Mouse (Mus musculus): Measurements from ENCODE around the gene Gm13279.
"Not testable (repeated sequence)": the region's sequence is repeated elsewhere in the genome, so short reads cannot be mapped to it uniquely, and the experiment has no call there.

Gm13279 gene

GRCm38 (mm10) chr4:88797097-88797496, at the start of gene Gm13279:
Gene Gm13279, plus strand, starts transcription at chr4:88797397.
- not testable (repeated sequence) for DNase-seq (ENCODE audit: low spot score)

GRCm38 (mm10) chr4:88749926-88750325, 47.3 kb upstream of the Gm13279 start:
- DNase-seq (ENCODE audit: low spot score) = no peak

- not testable (repeated sequence) for DNase-seq (ENCODE audit: low spot score)
These were observed 42.3 kb upstream of the Gm13279 start, which contains the start of gene Gm13271 for GRCm38 (mm10) chr4:88754818-88755340. Gene Gm13271, plus strand, starts transcription at chr4:88754868.

- not testable (repeated sequence) for DNase-seq (ENCODE audit: low spot score)
These were observed 40.4 kb upstream of the Gm13279 start for GRCm38 (mm10) chr4:88756581-88757513.

GRCm38 (mm10) chr4:88757628-88758031, 39.6 kb upstream of the Gm13279 start:
- DNase-seq (ENCODE audit: low spot score) = not testable (repeated sequence)

- not testable (repeated sequence) for DNase-seq (ENCODE audit: low spot score)
These were observed 38.4 kb upstream of the Gm13279 start for GRCm38 (mm10) chr4:88758751-88759150.

GRCm38 (mm10) chr4:88759610-88760268, 37.5 kb upstream of the Gm13279 start, which contains the start of gene Gm13283:
Gene Gm13283, plus strand, starts transcription at chr4:88760119.
- not testable (repeated sequence) for DNase-seq (ENCODE audit: low spot score)

GRCm38 (mm10) chr4:88760431-88760830, 36.8 kb upstream of the Gm13279 start:
- not testable (repeated sequence) for DNase-seq (ENCODE audit: low spot score)

GRCm38 (mm10) chr4:88761776-88762175, 35.4 kb upstream of the Gm13279 start:
- DNase-seq (ENCODE audit: low spot score) = not testable (repeated sequence)

GRCm38 (mm10) chr4:88762341-88762740, 34.9 kb upstream of the Gm13279 start:
- DNase-seq (ENCODE audit: low spot score) = not testable (repeated sequence)

GRCm38 (mm10) chr4:88763384-88764018, 33.7 kb upstream of the Gm13279 start:
- DNase-seq (ENCODE audit: low spot score) = not testable (repeated sequence)

- DNase-seq (ENCODE audit: low spot score) = not testable (repeated sequence)
These were observed 23.7 kb upstream of the Gm13279 start, which contains the start of gene Gm13290 for GRCm38 (mm10) chr4:88773534-88773933. Gene Gm13290, plus strand, starts transcription at chr4:88773834.

GRCm38 (mm10) chr4:88776622-88777021, 20.6 kb upstream of the Gm13279 start, which contains the start of gene Gm13289:
Gene Gm13289, plus strand, starts transcription at chr4:88776922.
- DNase-seq (ENCODE audit: low spot score) = not testable (repeated sequence)

- DNase-seq (ENCODE audit: low spot score) = not testable (repeated sequence)
These were observed 17.6 kb upstream of the Gm13279 start, which contains the start of gene Gm13272 for GRCm38 (mm10) chr4:88779550-88779949. Gene Gm13272, plus strand, starts transcription at chr4:88779850.

- DNase-seq (ENCODE audit: low spot score) = not testable (repeated sequence)
These were observed 16.9 kb upstream of the Gm13279 start for GRCm38 (mm10) chr4:88780320-88780719.

GRCm38 (mm10) chr4:88781831-88782230, 15.4 kb upstream of the Gm13279 start, which contains the start of gene Ifnz:
Gene Ifnz, plus strand, starts transcription at chr4:88782131.
- not testable (repeated sequence) for DNase-seq (ENCODE audit: low spot score)

GRCm38 (mm10) chr4:88782335-88782734, 14.9 kb upstream of the Gm13279 start:
- DNase-seq (ENCODE audit: low spot score) = not testable (repeated sequence)

GRCm38 (mm10) chr4:88785409-88785808, 11.8 kb upstream of the Gm13279 start, which contains the start of gene Gm13276:
Gene Gm13276, plus strand, starts transcription at chr4:88785709.
- DNase-seq (ENCODE audit: low spot score) = not testable (repeated sequence)

- DNase-seq (ENCODE audit: low spot score) = not testable (repeated sequence)
These were observed 8.8 kb upstream of the Gm13279 start, which contains the start of gene Gm13277 for GRCm38 (mm10) chr4:88788402-88788801. Gene Gm13277, plus strand, starts transcription at chr4:88788632.

GRCm38 (mm10) chr4:88791250-88791649, 5.9 kb upstream of the Gm13279 start, which contains the start of gene Gm13278:
Gene Gm13278, plus strand, starts transcription at chr4:88791550.
- not testable (repeated sequence) for DNase-seq (ENCODE audit: low spot score)
